Mouse (Mus musculus): Measurements from ENCODE around the gene Mecom. TPM values are rescaled to one million over a fixed set of nuclear protein-coding genes. Genes with fewer than 3 reads are reported as not detected.

Gene Mecom
- total RNA-seq, 2 experiments from 2014 or later: 4.2 to 4.7 TPM

DNA sequence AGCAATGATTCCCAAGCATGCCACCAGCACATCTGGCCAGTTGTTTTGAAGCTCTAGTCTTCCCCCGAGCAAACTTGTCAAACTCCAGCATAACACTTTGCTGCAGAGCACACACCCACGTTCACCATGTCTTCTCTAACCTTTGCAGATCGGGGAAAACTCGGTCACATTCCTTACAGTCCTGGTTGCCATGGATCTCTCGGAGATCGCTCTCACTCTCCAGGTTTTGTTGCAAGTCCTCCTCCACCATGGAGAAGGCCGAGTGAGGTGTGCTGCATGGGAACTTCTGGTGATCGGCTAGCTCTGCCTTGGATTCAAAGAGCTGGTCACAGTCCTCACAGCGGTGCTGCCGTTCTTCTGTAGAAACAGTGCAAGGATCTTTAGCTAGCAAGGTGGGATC is 554.5 kb downstream of the Mecom start:
- intact Hi-C loops (cut with DNase I): no loop called here
- DNase-seq (ENCODE audit: extremely low spot score in 1 of 2, low spot score in 2 of 2): no peak

DNA sequence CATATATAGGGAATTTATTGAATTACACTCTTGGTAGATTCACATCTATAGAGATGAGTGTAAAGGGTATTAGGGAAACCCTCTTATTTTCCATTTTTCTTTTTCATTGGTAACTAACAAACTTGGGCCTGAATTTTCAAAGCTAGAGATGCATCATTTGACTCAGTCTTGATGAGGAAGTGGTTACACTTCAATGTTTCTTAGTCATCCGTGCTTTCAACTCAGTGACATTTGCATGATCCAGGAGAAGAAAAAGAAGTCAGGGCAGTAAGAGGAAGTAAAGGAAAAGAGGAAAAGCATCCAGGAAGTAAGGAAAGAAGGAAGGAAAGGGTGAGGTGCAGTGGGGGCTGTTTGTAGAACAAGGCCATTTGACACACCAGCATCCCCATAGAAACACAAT is 556.3 kb downstream of the Mecom start:
- no peak for DNase-seq (ENCODE audit: extremely low spot score in 1 of 2, low spot score in 2 of 2)
- intact Hi-C loops (cut with DNase I): no loop called here

DNA sequence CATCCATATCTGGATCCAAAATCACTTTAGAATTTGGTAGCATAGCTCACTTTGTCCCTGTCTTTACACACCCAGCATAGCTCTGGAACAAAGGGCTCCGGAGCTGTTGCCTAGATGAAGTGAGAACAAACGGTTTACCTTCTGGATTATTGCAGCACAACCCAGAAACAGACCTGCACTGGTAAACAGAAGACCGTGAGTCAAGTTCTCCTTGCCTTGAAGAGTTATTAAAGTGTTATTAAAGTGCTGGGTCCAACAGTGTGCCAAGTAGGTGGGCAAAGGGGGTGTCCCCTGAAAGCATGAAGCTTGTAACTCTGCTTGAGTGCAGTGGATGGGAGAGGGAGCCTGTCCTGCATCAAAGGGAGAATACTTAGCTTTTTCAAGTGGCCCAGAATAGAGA is 563.4 kb downstream of the Mecom start:
- intact Hi-C loops (cut with DNase I): no loop called here
- DNase-seq (ENCODE audit: extremely low spot score in 1 of 2, low spot score in 2 of 2): no peak

DNA sequence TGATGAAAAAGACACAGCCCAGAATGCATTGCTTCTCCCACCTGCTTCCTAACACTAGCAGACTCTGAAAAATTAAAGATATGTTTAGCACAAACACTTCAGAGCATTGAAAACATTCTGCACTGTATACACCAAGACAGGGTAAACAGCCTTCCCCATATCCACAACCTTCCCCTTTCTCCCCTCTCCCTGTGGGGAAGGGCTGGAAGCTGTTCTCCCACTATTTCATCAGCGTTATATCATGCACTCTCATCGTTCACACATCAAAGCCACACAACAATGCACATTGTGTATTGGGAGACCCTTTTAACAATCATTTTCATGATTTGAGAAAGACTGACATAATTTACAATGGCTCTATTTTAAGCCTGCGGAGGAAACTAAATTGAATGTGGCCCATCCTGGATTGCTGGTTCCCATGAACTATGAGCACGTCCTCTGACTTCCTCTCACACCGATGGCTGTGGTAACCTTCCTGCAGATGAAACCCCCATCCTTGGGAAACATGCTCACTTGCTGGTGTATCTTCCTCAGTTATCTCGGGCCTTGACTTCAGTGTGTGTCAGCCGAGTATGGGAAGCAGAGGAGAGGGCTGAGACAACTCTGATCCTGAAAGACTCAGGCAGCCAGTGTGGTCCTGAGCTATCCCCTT is 566.4 kb downstream of the Mecom start:
- no peak for DNase-seq (ENCODE audit: extremely low spot score in 1 of 2, low spot score in 2 of 2)
- intact Hi-C loops (cut with DNase I): no loop called here

DNA sequence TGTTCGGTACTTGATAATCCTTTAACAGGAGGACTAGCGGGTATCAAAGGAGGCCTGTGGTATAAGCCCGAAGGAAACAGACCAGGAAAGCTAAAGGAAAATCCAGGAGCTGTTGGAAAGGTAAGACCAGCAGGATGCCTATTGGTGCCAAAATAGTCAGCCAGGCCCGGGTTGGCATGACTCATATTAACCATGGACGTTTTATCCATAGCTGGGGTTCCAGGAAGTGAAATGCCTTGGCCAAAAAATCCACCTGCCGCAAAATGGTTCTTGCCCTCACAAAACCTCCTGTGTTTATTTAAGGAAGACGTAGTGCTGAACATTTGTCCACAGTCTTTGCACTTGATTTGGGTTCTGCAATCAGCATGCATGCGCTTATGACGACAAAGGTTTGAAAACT is 567.3 kb downstream of the Mecom start:
- no peak for DNase-seq (ENCODE audit: extremely low spot score in 1 of 2, low spot score in 2 of 2)
- intact Hi-C loops (cut with DNase I): no loop called here

DNA sequence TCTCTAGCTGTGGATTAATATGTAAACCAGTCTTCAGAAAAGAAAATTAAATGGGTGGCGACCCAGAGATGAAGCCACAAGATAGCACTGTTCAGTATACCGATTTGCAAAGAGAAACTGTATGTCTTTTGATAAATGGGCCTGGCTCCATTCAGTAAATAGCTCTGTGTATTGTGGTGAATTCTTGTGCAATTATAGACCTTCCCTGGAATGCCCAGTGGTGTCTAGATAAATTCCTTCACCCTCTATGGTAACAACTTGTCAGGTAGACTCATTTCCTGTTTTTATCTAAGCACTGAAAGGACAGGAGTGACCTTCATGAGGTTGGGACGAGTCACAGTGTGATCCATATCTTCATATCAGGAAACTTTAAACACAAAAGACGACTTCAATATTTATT is 571.2 kb downstream of the Mecom start:
- intact Hi-C loops (cut with DNase I): no loop called here
- DNase-seq (ENCODE audit: extremely low spot score in 1 of 2, low spot score in 2 of 2): no peak

DNA sequence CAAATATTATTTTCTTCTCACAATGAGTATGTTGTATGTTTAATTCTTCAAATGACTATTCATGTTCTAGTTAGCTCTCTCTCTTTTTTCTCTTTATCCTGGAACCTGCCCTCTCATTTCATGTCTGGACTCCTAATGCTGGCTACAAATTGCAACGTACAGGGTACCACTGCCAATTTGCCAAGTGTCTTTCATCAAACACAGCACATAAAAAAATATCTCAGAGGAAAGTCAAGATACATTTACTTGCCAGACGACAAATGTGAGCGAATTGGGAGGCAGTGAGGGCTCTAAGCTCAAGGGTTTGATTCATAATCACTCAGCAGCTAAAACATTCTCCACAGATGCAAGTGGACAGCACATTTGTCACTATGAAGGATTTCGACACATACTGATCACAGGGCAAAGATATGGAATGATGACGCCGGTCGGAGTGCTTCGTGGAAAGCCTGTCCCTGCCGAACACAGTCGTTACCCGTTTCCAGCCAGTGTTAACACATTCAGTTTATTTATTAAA is 579.3 kb downstream of the Mecom start:
- DNase-seq (ENCODE audit: extremely low spot score in 1 of 2, low spot score in 2 of 2): no peak
- intact Hi-C loops (cut with DNase I): no loop called here

DNA sequence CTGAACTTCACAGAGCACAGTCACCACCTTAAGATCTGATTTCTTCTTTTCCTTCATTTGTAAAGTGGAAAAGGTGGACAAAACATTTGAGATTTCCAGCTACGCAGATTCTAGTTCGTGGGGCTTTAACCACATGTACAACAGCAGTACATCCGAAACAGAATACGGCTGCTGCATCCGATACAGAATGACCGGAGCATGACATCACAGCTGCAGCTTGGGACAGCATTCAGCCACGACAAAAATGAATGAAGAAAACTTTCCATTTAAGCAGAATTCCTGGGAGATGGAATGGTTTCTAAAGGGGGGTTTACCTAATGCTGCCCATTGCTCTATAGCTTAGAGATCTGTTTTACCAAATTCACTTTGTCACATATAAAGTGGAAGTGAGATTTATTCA is 583.9 kb downstream of the Mecom start:
- intact Hi-C loops (cut with DNase I): no loop called here

DNA sequence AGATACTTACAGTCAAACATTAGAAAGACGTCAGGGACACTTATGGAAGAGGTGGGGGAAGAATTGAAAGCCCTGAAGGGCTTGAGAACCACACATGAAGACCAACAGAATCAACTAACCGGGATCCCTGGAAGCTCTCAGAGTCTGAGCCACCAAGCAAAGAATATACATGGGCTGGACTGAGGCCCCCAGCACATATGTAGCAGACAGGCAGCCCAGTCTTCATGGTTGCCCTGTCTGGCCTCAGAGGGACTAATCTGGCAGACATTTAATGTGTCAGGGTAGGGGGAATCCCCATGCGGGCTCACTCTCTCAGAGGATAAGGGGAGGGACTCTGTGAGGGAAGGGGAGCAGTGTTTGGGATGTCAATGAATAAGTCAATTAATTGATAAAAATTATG is 584.4 kb downstream of the Mecom start:
- no peak for DNase-seq (ENCODE audit: extremely low spot score in 1 of 2, low spot score in 2 of 2)
- intact Hi-C loops (cut with DNase I): no loop called here

More for the DNA sequence above, 583.9 kb downstream of the Mecom start:
- no peak for DNase-seq (ENCODE audit: extremely low spot score in 1 of 2, low spot score in 2 of 2)

DNA sequence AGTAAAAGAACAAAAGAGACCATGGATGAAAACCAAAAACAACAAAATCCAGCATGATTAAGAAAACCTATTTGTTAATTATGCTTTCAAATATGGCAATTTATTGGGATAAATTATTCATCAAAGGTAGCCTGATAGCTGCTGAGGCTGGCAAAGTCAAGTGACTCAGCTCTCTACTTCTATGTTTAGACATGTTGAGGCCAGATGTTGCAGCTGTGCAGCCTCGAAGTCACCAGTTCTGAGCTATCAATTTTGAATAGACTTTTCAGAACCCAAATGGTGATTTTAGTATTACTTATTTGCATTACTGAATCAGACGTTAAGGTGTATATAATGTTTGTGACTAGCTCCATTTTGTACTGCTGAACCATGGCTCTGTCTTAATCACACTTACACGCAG is 588.8 kb downstream of the Mecom start:
- intact Hi-C loops (cut with DNase I): no loop called here
- no peak for DNase-seq (ENCODE audit: extremely low spot score in 1 of 2, low spot score in 2 of 2)

DNA sequence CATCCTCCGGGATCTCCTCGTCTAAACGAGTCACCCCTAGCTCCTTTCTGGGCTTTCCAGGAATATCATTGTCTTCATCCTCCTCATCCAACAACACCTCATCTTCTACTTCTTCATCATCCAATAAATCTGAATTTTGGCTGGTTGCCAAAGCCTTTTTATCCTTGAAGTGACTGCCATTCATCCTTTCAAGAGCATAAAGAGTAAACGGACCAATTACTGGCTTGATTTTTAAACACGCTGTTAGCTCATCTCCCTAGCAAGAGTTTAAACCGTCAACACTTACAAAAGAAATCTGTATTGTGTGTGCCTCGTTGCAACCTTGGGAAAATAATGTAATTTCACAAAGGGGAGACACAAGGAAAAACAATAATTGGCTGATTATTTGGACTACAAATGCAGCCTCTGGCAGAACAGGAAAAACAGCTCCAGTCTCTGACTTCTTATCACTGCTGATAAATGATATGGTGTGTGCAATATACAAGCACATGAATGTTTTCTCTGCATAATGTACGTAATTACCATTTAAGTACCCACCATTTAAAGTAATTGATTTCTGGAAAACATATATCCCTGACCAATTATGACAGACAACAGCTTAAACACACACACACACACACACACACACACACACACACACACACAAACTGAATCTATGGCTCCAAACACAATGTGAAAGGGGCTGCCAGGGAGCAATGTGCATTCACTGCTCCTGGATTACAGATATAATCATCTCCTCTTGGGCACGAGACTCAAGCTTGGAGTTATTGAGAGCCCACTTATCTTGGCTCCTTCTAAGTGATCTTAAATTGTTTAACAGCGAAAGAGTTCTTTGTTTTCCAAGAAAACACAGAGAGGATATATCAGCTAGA is 590.2 kb downstream of the Mecom start:
- DNase-seq (ENCODE audit: extremely low spot score in 1 of 2, low spot score in 2 of 2): no peak
- intact Hi-C loops (cut with DNase I): no loop called here

DNA sequence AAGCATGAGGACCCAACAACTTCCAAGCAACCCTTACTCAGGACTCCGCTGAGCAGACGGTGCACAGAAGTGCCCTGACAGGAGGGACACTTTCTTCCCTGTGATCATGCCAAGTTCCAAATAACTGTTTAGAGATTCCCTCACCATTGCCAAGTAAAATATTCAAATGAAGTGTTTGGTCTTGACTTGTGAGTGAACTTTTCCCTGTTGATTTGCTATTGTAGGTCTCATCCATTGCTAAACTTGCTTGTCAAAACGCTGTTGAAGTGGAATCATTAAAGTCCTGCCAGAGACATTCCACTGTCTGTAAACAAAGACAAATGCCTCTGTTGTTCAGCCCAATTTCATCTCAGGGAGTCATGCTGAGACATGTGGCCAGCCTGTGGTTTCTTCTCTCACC is 594.5 kb downstream of the Mecom start:
- peak in 1 of 2 experiments; percentile 16 for DNase-seq (ENCODE audit: extremely low spot score in 1 of 2, low spot score in 2 of 2)
- intact Hi-C loops (cut with DNase I): no loop called here

DNA sequence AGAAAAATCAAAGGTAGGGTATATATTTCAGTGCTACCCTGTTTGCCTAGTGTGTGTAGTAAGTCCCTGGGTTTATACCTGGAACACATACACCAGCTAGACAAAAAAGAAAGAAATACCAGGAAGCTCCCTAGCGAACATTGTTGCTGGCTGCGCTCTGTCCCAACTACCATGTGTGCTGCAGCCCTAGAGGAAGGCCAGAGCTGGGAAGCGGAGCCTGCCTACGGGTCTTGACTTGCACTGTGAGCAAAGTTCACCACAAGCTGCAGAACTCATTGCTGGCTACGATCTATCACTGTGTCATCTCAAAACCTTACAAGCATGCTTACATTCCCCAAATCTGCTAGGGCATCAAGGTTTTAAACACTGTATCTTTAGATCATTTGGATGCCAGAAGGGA is 597.0 kb downstream of the Mecom start:
- intact Hi-C loops (cut with DNase I): no loop called here
- DNase-seq (ENCODE audit: extremely low spot score in 1 of 2, low spot score in 2 of 2): no peak

DNA sequence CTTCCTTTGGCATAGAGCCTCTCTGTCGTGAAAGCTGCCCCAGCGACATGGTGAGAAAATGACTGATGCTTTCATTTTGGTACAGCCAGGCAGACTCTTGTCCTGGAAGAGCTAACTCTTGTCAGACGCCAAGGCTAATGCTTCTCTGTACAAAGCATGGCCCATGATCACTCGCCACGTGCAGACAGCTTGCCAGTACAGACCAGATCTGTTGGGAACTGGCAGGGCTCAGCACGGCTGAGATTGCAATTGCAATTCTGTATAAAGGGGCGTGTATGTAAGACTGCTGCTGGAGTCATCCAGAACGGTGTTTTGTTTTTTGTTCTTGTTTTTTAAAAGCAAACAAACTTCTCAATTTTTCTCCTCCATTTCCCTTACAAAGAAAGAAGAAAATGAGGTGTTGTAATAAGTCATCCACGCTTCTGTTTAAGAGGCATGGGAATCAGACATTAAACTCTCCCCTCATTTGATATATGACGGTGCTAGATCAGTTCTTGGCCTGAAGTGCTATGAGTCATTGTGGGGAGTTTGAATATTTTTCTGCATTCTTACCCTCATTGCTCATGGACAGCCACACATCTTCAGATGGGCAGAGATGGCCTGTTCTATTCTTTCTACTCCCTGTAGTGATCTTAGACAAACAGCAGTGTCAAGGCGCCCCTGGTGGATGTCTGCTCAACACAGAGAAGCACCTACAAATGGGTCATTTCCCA is 644.1 kb downstream of the Mecom start:
- intact Hi-C loops (cut with DNase I): no loop called here
- DNase-seq (ENCODE audit: extremely low spot score in 1 of 2, low spot score in 2 of 2): no peak

Other genes starting within 250 kb of the Mecom start
- under 1 TPM; 0.73 to 0.99 TPM for gene Actrt3, start 51.9 kb upstream of the Mecom start, total RNA-seq (2021)
- 10 to 100 TPM; 15.7 to 17.0 TPM for gene Mynn, start 54.1 kb upstream of the Mecom start, total RNA-seq (2021)
- gene Lrriq4, start 96.5 kb upstream of the Mecom start, total RNA-seq (2021): not detected
- under 1 TPM; 0.30 to 0.34 TPM for gene Lrrc34, start 99.9 kb upstream of the Mecom start, total RNA-seq (2021)
- not detected for gene Lrrc31, start 151.8 kb upstream of the Mecom start, total RNA-seq (2021)
- not detected for gene Samd7, start 198.3 kb upstream of the Mecom start, total RNA-seq (2021)
- gene Sec62, start 244.9 kb upstream of the Mecom start, total RNA-seq (2021): 10 to 100 TPM; 90.2 to 93.8 TPM

All from left cerebral cortex, postnatal 10 days (tissue).